ENCODE assay signal across 9 mouse cellular contexts in the genomic region with DNA sequence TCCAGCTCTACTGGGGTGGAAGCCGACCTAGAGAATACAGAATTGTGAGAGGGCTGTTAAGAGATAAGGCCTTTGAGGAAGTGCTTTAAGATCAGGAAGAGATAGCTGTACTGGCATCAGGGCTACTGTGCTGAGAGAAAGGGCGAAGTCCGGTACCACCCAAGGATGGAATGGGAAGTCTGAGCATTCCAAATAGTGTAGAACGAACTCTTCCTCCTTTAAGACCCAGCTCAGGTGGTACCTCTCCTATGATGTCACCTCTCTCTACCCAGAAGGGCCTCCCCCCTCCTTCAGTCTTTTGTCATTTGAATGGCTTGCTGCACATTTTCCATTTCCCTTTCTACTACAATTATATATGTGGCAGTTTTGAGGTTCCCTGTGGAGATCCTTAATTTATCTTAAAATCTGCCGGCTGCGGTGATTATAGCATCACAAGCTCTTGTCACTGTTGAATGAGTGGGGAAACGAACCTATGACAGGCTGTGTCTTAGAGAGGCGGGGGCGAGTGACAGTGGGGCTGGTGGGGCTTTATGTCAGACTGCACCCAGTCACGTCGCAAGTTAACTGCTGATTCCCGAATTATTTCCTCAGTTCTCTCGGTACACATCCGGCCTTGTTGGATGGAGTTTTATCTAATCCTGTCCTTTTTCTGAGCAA. TPM values are rescaled to one million over a fixed set of nuclear protein-coding genes. Genes with fewer than 3 reads are reported as not detected.
A peak's percentile ranks its signal among the peaks of the same experiment; 100 is the strongest.
DNase-seq lines count a peak whose midpoint lies in the region; ATAC-seq and TF ChIP-seq lines count a peak whose summit lies in the region.
"Had no signal": no experiment of that assay in that cellular context is flagged by ENCODE, and none has a peak within 500 bp of the region (broad histone marks: within the 10 kb centered on the region; RNA-seq: fewer than 3 reads in every experiment).

No protein-coding gene starts in this region.

- H3K9me3 ChIP-seq in neural tube, embryonic 11.5 days (ENCODE audit: control insufficient read depth, low read length): no peaks in the 10 kb centered on the region
- H3K9me3 ChIP-seq in hindbrain, postnatal 0 days (ENCODE audit: low read length): no peaks in the 10 kb centered on the region
- H3K9me3 ChIP-seq in neural tube, embryonic 15.5 days (replicated peaks): no peaks in the 10 kb centered on the region

- no peak overlapping the region for H3K4me2 ChIP-seq in neural tube, embryonic 11.5 days (ENCODE audit: low read depth)
- no peak overlapping the region for H3K4me2 ChIP-seq in hindbrain, postnatal 0 days (ENCODE audit: low read depth, low read length)
- H3K4me2 ChIP-seq in neural tube, embryonic 15.5 days: peak overlapping the region; percentile 11; the same call in 1 of the 2 replicates

- no peak overlapping the region for H3K4me3 ChIP-seq in neural tube, embryonic 11.5 days (ENCODE audit: low read depth, low read length)
- no peak overlapping the region for H3K4me3 ChIP-seq in hindbrain, postnatal 0 days (ENCODE audit: low read length)
- H3K4me3 ChIP-seq in neural tube, embryonic 15.5 days (replicated peaks): no peak overlapping the region

- 73% methylated on average over 14 of the region's 14 CpGs for WGBS in neural tube, embryonic 11.5 days
- 56% methylated on average over 14 of the region's 14 CpGs for WGBS in hindbrain, postnatal 0 days
- 55% methylated on average over 14 of the region's 14 CpGs for WGBS in neural tube, embryonic 15.5 days

- no peaks in the 10 kb centered on the region for H3K27me3 ChIP-seq in neural tube, embryonic 11.5 days (ENCODE audit: control insufficient read depth, insufficient read depth, low read length)
- no peaks in the 10 kb centered on the region for H3K27me3 ChIP-seq in hindbrain, postnatal 0 days (ENCODE audit: insufficient read depth, low read length)
- no peaks in the 10 kb centered on the region for H3K27me3 ChIP-seq in neural tube, embryonic 15.5 days (replicated peaks)

- H3K9ac ChIP-seq in neural tube, embryonic 11.5 days (ENCODE audit: low read length): no peak overlapping the region
- no peak overlapping the region for H3K9ac ChIP-seq in hindbrain, postnatal 0 days (replicated peaks; ENCODE audit: low read length)
- H3K9ac ChIP-seq in neural tube, embryonic 15.5 days (replicated peaks): no peak overlapping the region

- no peak for TF ChIP-seq CTCF in hindbrain, postnatal 0 days (IDR thresholded peaks at IDR 0.05; ENCODE audit: low read depth)

- H3K4me1 ChIP-seq in neural tube, embryonic 11.5 days (ENCODE audit: control insufficient read depth, insufficient read depth, low read length): no peaks in the 10 kb centered on the region
- H3K4me1 ChIP-seq in hindbrain, postnatal 0 days (ENCODE audit: insufficient read depth, low read length): peaks cover 8% of the 10 kb centered on the region; the same call in 1 of the 2 replicates
- peaks cover 30% of the 10 kb centered on the region for H3K4me1 ChIP-seq in neural tube, embryonic 15.5 days

- H3K36me3 ChIP-seq in neural tube, embryonic 11.5 days (ENCODE audit: control insufficient read depth, insufficient read depth, low read length): no peaks in the 10 kb centered on the region
- no peaks in the 10 kb centered on the region for H3K36me3 ChIP-seq in hindbrain, postnatal 0 days (ENCODE audit: insufficient read depth, low read length)
- H3K36me3 ChIP-seq in neural tube, embryonic 15.5 days: no peaks in the 10 kb centered on the region

- no peak overlapping the region for H3K27ac ChIP-seq in neural tube, embryonic 11.5 days (ENCODE audit: low read depth, low read length)
- no peak overlapping the region for H3K27ac ChIP-seq in hindbrain, postnatal 0 days
- H3K27ac ChIP-seq in neural tube, embryonic 15.5 days (replicated peaks): no peak overlapping the region

- peak; percentile 18 for DNase-seq in cerebellum, adult 9-10 months
- DNase-seq in neural tube, embryonic 11.5 days (ENCODE audit: low spot score): no peak
- DNase-seq in neural tube, embryonic 10.5 days (ENCODE audit: extremely low spot score, low spot score): no peak
- no peak for DNase-seq in hindbrain, postnatal 0 days (ENCODE audit: low spot score)
- no peak for DNase-seq in left cerebral cortex, adult 9 months (ENCODE audit: low spot score in 2 of 2)
- DNase-seq in embryo, embryonic 10.5 days (ENCODE audit: low spot score): no peak
- DNase-seq: adrenal gland, postnatal 36 days had no signal

- no peak for ATAC-seq in cerebellum, adult (ENCODE audit: insufficient number of reproducible peaks, low FRiP score, low TSS enrichment)
- ATAC-seq in neural tube, embryonic 11.5 days (ENCODE audit: insufficient read depth, low FRiP score, low TSS enrichment): peak; percentile 60; the same call in 1 of the 2 replicates
- peak; percentile 60 for ATAC-seq in hindbrain, postnatal 0 days
- peak; percentile 54; the same call in 1 of the 2 replicates for ATAC-seq in neural tube, embryonic 15.5 days (ENCODE audit: low FRiP score)

RNA-seq across cellular contexts. Expression of gene Camk2d, which starts 13.8 kb away (rescaled TPM):
- polyA plus RNA-seq in neural tube, embryonic 11.5 days (2014; fragmentation: Nextera tagmentation; extraction: Ambion mirVana): 20.8 and 21.4 TPM in 2 replicates
- total RNA-seq in hindbrain, postnatal 0 days (2014; rRNA removed): 137 and 178 TPM in 2 replicates
- 95.3 and 97.8 TPM in 2 replicates for polyA plus RNA-seq in hindbrain, postnatal 0 days (2015; fragmentation: Nextera tagmentation; extraction: Ambion mirVana)
- 119 and 134 TPM in 2 replicates for polyA plus RNA-seq in neural tube, embryonic 15.5 days (2015; fragmentation: Nextera tagmentation; extraction: Ambion mirVana)
